Comparison of ENCODE assay signal across 17 mouse cellular contexts in the genomic region with DNA sequence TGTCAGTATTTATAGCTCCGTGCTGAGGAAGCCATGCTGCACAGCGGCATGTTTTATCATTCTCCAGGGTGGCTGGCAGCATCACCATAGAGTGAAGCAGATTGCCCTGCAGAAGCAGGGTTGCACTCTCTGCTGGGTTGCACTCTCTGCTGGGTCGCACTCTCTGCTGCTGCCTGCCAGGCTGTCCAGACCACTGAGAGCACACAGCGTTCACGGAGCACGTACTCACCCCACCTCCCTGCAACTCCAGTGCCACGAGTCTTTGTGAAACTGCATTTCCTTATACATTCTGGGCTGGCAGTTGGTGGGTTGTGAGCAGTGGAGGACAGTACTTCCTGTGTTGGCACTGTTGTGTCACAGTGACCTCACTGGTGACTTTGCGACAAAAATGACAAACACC.
DNase-seq lines count a peak whose midpoint lies in the region; ATAC-seq and TF ChIP-seq lines count a peak whose summit lies in the region.
"Had no signal": no experiment of that assay in that cellular context is flagged by ENCODE, and none has a peak within 500 bp of the region (broad histone marks: within the 10 kb centered on the region; RNA-seq: fewer than 3 reads in every experiment).

No protein-coding gene starts in this region.

- H3K27ac ChIP-seq in hindbrain, embryonic 12.5 days: 0 out of 2 replicates have a peak overlapping the region, but pooled peaks have one; percentile 17
- no peak overlapping the region for H3K27ac ChIP-seq in hindbrain, embryonic 11.5 days (ENCODE audit: low read depth, low read length)
- H3K27ac ChIP-seq in hindbrain, embryonic 15.5 days (replicated peaks): peak overlapping the region; percentile 63
- peak overlapping the region; percentile 79 for H3K27ac ChIP-seq in olfactory bulb, adult 2 months (ENCODE audit: insufficient read depth, low read depth, low read length)
- H3K27ac ChIP-seq: liver, embryonic 13.5 days; midbrain, embryonic 12.5 days; stomach, embryonic 15.5 days had no signal

- TF ChIP-seq POLR2A in olfactory bulb, adult 2 months (IDR thresholded peaks at IDR 0.05; ENCODE audit: insufficient read depth, low read depth, low read length): no peak

- no peaks in the 10 kb centered on the region for H3K9me3 ChIP-seq in hindbrain, embryonic 12.5 days (replicated peaks)
- no peaks in the 10 kb centered on the region for H3K9me3 ChIP-seq in hindbrain, embryonic 11.5 days (ENCODE audit: control insufficient read depth, low read length)
- no peaks in the 10 kb centered on the region for H3K9me3 ChIP-seq in hindbrain, embryonic 15.5 days
- H3K9me3 ChIP-seq: liver, embryonic 13.5 days; midbrain, embryonic 12.5 days; stomach, embryonic 15.5 days had no signal

- whole genome bisulfite sequencing in hindbrain, embryonic 12.5 days: 91% methylated on average over 8 of the region's 8 CpGs
- WGBS in hindbrain, embryonic 11.5 days: 85% methylated on average over 8 of the region's 8 CpGs
- 56% methylated on average over 8 of the region's 8 CpGs for WGBS in hindbrain, embryonic 15.5 days
- WGBS in olfactory bulb, adult 2 months: 38% methylated on average over 8 of the region's 8 CpGs

- no peak overlapping the region for H3K4me3 ChIP-seq in hindbrain, embryonic 12.5 days
- no peak overlapping the region for H3K4me3 ChIP-seq in hindbrain, embryonic 11.5 days (ENCODE audit: low read depth, low read length)
- H3K4me3 ChIP-seq in hindbrain, embryonic 15.5 days: no peak overlapping the region
- no peak overlapping the region for H3K4me3 ChIP-seq in olfactory bulb, adult 2 months (ENCODE audit: insufficient read depth, low read depth, low read length)
- H3K4me3 ChIP-seq: liver, embryonic 13.5 days; midbrain, embryonic 12.5 days; stomach, embryonic 15.5 days had no signal

- no peak overlapping the region for H3K9ac ChIP-seq in hindbrain, embryonic 12.5 days
- no peak overlapping the region for H3K9ac ChIP-seq in hindbrain, embryonic 11.5 days (ENCODE audit: low read depth, low read length)
- H3K9ac ChIP-seq in hindbrain, embryonic 15.5 days: no peak overlapping the region
- H3K9ac ChIP-seq: liver, embryonic 13.5 days; midbrain, embryonic 12.5 days; stomach, embryonic 15.5 days had no signal

- peaks cover 11% of the 10 kb centered on the region for H3K4me1 ChIP-seq in hindbrain, embryonic 12.5 days
- H3K4me1 ChIP-seq in hindbrain, embryonic 11.5 days (replicated peaks; ENCODE audit: control insufficient read depth, insufficient read depth, low read length): 0 out of 2 replicates have a peak, but pooled peaks cover 4% of the 10 kb centered on the region
- peaks cover 24% of the 10 kb centered on the region for H3K4me1 ChIP-seq in hindbrain, embryonic 15.5 days (replicated peaks)
- peaks cover 15% of the 10 kb centered on the region for H3K4me1 ChIP-seq in olfactory bulb, adult 2 months (ENCODE audit: control insufficient read depth, insufficient read depth, low read length)
- H3K4me1 ChIP-seq: liver, embryonic 13.5 days; stomach, embryonic 15.5 days had no signal

- ATAC-seq in hindbrain, embryonic 12.5 days (ENCODE audit: low FRiP score): no peak
- no peak for ATAC-seq in hindbrain, embryonic 11.5 days (ENCODE audit: low FRiP score)
- ATAC-seq in hindbrain, embryonic 15.5 days (ENCODE audit: low FRiP score, low read depth): no peak; the same call in 1 of the 2 replicates
- ATAC-seq: intestine, postnatal 0 days; lung, postnatal 0 days had no signal

- TF ChIP-seq CTCF in olfactory bulb, adult 2 months (IDR thresholded peaks at IDR 0.05; ENCODE audit: insufficient read depth, low read depth, low read length): no peak

- no peaks in the 10 kb centered on the region for H3K27me3 ChIP-seq in hindbrain, embryonic 12.5 days
- H3K27me3 ChIP-seq in hindbrain, embryonic 11.5 days (ENCODE audit: control insufficient read depth, insufficient read depth, low read length): no peaks in the 10 kb centered on the region
- no peaks in the 10 kb centered on the region for H3K27me3 ChIP-seq in hindbrain, embryonic 15.5 days
- H3K27me3 ChIP-seq: liver, embryonic 13.5 days; stomach, embryonic 15.5 days had no signal

- DNase-seq in hindbrain, embryonic 11.5 days (ENCODE audit: low spot score): no peak
- DNase-seq in thymus, postnatal 0 days (ENCODE audit: low spot score): peak; percentile 8
- no peak for DNase-seq in thymus, adult 18-20 months
- no peak for DNase-seq in heart, adult 9 months (ENCODE audit: low spot score in 2 of 2)
- DNase-seq in yolk sac, embryonic 10.5 days (ENCODE audit: low spot score): no peak
- DNase-seq: adrenal gland, postnatal 25 days; cerebellum, adult 9-10 months; kidney, postnatal 14 days; liver, embryonic 13.5 days; thymus, postnatal 14 days had no signal

- no peak overlapping the region for H3K4me2 ChIP-seq in hindbrain, embryonic 12.5 days (replicated peaks)
- no peak overlapping the region for H3K4me2 ChIP-seq in hindbrain, embryonic 11.5 days (replicated peaks; ENCODE audit: low read depth, low read length)
- H3K4me2 ChIP-seq in hindbrain, embryonic 15.5 days: no peak overlapping the region
- H3K4me2 ChIP-seq: liver, embryonic 13.5 days; midbrain, embryonic 12.5 days; stomach, embryonic 15.5 days had no signal

- no peaks in the 10 kb centered on the region for H3K36me3 ChIP-seq in hindbrain, embryonic 12.5 days
- H3K36me3 ChIP-seq in hindbrain, embryonic 11.5 days (ENCODE audit: control insufficient read depth, insufficient read depth, low read length): no peaks in the 10 kb centered on the region
- no peaks in the 10 kb centered on the region for H3K36me3 ChIP-seq in hindbrain, embryonic 15.5 days
- H3K36me3 ChIP-seq: liver, embryonic 13.5 days; midbrain, embryonic 12.5 days; stomach, embryonic 15.5 days had no signal
